Mouse (Mus musculus) cerebellum, adult (tissue): ENCODE data around the gene Vmn1r127.
"Not testable (repeated sequence)": the region's sequence is repeated elsewhere in the genome, so short reads cannot be mapped to it uniquely, and the experiment has no call there.

ENCODE experiments used
- ATAC-seq: cut with Nextera tagmentation; 2 replicates; pipeline ENCODE4 v1.9.2; 2017; ENCODE audit warnings: mild to moderate bottlenecking, moderate library complexity, mixed read lengths; ENCODE audit not compliant: insufficient number of reproducible peaks, low FRiP score, low TSS enrichment

Vmn1r127 gene

GRCm38 (mm10) chr7:21319761-21320160 lies at the start of gene Vmn1r127:
Gene Vmn1r127 (minus strand): TSS chr7:21319861.
- not testable (repeated sequence) for ATAC-seq

- ATAC-seq, result not testable (repeated sequence)
Measured at GRCm38 (mm10) chr7:21361191-21361590, 41.5 kb upstream of the Vmn1r127 start, which contains the start of gene Vmn1r129. Gene Vmn1r129 (minus strand): TSS chr7:21361291.

GRCm38 (mm10) chr7:21349073-21349472 lies 29.4 kb upstream of the Vmn1r127 start, which contains the start of gene Vmn1r128:
Gene Vmn1r128 (plus strand): TSS chr7:21349373.
- not testable (repeated sequence) for ATAC-seq

- ATAC-seq, result not testable (repeated sequence)
Measured at GRCm38 (mm10) chr7:21301367-21301766, 18.3 kb downstream of the Vmn1r127 start, which contains the start of gene Vmn1r126. Gene Vmn1r126 (minus strand): TSS chr7:21301467.

DNA sequence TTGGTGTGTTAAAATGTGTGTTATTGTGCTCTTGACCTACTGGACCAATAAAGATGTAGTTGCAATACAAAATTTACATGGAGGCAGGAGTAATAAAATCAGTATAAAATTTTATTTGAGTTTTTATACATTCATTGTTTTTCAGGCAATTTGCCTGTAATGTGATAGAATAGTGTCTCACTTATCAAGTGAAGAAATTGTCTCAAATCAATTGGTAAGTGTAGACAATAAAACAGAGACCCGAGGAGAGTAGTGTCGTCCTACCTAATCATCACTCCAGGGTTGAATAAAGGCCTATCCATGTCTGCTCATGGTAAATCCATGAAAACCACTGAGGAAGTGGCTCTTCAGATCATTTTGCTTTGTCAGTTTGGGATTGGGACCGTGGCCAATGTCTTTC lies 47.8 kb downstream of the Vmn1r127 start, which contains the start of gene Vmn1r125:
Gene Vmn1r125 (plus strand): TSS at position 301 of the 400 bp plus-strand sequence.
- not testable (repeated sequence) for ATAC-seq
